Mouse (Mus musculus) cerebellum, postnatal 25 days (tissue): ENCODE results near the gene Pgm3.

Experiments used
- DNase-seq, 2 experiments: peaks; one replicate each; pipeline ENCODE4 v3.0.0; 2021; ENCODE audit warnings: mixed read lengths in 2 of 2

The Pgm3 gene

DNA sequence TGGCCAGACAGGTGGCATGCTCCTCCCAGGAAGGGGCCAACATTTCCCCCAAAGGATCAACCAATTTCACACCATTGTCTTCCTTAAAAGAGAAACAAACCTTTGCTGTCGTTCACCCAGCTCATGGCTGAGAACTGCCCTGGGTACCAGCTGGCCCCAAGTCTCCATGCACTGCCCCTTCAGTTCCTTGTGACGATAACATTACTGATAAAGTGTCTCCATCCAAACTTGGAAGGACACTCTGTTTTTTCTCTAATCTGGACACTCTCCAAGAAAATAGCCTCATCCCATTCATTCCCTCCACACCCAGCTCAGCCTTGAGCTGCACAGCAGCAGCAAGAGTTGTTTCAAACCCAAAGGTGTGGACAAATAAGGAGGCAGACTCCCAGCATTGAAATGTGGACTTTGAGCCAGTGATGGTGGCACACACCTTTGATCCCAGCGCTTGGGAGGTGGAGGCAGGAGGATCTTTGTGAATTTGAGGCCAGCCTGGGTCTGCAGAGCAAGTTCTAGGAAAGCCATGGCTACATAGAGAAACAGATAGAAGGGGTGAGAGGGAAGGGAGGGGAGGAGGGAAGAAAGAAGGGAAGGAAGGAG is 2.2 kb downstream of the Pgm3 start:
- DNase-seq: no peak

DNA sequence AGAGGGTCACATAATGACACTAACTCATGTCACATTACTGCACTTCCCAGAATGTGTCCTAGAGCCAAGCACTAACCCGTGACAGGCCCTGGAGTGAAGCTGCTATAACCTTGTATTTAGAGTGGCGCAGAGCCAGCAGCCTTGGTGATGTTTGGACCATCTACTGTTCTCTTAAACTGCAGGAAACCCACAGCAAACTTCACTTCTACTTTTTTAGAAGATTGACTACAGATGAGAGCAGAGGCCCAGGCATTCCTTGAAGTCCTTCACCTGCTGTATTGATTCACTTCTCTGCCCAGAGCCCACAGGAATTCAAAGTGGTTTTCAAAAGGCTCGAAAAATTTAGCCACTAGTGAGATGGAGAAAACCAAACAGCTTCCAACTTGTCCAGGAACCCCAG is 11.1 kb downstream of the Pgm3 start:
- DNase-seq: no peak

DNA sequence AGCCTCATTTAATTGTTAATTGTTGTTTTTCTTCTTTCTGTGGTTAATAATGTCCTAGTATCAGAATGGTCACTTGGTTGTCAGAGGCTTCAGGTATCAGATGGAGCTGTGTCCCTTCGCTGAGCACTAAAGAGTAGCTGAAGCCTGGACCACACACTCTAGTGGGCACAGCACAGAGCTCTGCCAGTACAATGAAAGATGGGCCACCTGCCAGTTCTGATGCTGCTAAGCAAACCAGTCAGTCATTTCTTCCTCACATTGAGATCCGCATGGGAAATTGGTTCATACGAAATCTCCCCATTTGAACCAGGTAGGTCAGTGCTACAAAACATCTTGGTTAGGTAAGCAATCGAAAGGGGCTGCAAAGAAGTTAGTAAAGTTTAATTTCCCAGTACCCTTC is 17.0 kb downstream of the Pgm3 start:
- DNase-seq: peak in 1 of 2 experiments; percentile 41

DNA sequence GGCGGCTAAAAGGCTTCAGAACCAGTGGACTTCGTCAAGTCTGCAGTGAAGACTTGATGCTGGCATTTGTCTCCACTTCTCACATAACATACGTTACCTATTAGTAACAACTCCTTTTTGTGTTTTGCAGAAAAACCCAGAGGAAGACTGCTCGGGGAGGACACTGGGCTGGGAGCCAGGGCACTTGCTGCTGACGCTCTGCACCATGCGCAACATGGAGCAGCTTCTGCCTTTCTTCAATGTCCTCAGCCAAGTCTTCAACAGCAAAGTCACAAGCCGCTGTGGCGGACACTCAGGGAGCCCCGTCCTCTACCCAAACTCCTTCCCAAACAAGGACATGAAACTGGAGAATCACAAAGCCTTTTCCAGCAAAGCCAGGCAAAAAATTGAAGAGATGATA is 17.8 kb downstream of the Pgm3 start:
- peak; percentile 21 to 55 for DNase-seq

DNA sequence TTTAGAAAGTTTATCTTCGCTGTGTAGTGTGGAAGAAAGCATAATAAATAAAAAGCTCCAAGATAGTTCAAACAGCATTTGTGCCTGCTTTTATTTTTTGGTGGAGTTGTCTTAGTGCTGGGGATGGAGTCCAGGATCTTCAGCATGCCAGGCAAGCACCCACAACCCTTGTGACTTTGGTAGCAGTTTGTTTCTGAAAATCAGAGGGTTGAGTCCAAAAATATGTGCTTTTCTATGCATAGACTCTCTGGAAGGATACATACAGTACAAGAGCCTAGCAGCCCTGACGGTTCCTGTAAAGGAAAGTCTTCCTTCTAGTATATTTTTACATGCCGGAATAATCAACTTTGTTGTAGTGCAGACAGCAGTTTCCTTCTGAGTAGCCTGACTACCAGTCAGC is 20.9 kb downstream of the Pgm3 start:
- DNase-seq: no peak

DNA sequence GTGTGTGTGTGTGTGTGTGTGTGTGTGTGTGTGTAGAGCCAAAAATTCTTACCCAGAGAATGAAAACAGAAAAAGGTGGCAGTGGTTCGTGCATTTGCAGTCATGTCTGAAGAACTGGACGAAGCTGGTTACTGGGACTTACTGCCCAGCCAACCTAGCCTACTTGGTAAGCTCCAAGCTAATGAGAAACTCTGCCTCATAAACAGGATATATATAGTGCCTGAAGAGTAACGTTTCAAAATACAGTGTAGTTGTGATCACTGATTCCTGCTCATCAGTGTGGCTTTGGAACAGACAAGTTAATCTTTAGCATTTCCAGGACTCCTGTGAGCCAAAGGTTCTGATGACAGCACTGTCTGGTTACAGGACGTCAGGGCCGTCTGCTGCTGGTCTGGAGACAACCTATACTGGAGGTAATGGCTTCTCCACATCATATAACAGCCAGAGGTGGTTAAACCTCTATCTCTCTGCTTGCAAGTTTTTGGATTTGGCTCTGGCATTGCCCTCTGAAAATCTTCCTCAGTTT is 21.9 kb downstream of the Pgm3 start:
- no peak for DNase-seq

DNA sequence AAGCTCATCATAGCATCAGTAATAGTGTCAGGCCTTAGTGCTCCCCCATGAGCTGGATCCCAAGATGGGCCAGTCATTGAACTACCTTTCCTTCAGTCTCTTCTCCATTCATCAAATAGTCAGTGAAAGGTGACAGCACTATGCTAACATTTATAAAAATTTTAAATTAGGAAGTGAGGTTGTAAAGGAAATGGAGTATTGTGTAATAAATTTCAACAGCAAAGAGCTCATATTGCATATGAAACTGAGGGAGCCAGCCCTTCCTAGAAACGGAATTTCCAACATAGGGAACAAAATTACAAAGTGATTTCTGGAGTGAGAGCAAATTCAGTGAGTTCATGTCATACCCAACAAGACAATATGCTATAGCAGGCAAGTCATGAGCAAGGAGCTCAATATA is 27.1 kb downstream of the Pgm3 start:
- no peak for DNase-seq

DNA sequence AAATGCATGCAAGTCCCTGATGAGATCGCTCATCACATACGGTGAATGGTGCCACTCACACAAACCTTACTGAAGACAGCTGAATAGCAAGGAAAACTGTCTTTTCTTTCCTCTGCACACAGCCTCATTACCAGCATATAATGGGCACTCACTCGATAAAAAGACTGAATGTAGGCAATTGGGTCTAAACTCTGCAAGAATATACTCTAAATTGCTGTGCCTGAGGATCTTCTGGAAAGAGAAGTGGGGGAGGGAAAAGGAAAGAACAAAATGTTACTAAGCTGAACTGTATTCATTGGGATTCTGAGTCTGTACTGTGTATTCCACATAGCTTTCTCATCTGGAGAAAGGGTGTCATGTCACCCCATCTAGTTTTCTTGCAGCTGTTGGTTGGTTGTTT is 28.2 kb downstream of the Pgm3 start:
- no peak for DNase-seq

DNA sequence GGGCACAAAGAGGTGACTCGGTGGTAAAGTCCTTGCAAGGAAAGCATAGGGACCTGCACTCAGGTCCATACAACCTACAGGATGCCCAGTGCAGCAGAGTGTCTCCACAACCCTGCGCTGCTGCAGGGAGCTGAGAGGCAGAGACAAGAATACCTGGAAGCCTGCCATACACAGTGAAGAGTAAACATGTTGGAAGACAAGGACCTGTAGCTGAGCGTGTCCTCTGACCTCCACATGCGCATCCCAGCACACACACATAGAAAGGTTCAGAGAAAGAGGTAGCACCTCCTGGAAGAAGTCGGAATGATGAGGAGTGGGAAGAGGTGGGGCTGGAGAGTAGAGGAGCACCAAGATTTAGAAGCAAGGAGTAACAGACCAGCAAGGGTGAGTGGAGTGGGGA is 37.6 kb downstream of the Pgm3 start:
- no peak for DNase-seq

DNA sequence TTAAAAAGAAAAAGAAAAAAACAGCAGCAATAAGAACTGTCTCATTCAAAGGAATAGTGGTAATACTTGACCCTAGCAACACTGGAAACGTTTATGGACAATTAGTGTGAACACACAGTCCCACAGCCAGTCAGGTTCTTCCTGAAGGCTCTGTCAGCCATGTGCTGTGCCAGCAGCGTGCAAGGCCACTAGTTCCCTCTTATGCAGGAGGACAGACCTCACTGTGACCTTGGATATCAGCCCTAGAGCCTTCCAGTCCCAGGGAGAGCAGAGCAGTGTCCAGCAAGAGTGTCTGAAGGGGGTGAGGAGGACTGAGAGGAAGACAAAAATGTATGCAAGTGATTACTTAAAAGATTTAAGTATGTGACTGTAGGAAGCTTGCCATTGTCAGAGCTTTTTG is 46.0 kb downstream of the Pgm3 start:
- no peak for DNase-seq

DNA sequence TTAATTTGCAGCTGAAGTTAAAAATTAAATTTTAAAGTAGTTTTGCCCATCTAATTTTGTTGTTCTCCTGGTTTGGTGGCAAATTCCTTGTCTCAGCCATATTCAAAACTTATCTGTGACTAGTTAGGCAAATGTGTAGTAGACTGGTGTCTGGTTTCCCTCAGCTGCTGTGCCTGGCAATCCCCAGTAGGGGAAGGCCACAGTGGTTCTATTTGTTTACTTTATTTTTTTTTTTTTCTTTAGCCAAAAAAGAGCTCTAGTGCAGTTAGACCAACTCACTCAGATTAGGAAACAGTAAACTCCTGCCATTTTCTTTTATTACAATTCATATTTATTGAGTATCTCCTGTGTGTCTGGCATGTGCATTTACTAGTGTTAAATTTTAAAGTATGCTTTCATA is 49.3 kb downstream of the Pgm3 start:
- no peak for DNase-seq

DNA sequence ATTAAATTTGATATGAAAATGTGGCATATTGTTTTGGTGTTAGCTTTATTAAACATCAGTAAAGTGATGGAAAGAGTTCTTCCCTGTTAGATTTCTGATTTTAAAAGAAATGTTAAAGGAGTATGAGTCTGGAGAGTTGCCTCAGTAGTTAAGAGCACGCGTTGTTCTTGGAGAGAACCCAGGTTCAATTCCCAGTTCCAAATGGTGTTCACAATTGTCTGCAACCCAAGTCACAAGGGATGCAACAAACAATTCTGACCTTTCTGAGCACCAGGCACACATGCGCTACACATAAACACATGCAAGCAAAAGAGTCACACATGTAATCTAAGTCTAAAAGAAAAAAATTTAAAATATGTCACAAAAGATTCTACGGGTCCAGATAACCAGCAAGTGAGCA is 56.8 kb downstream of the Pgm3 start:
- no peak for DNase-seq

DNA sequence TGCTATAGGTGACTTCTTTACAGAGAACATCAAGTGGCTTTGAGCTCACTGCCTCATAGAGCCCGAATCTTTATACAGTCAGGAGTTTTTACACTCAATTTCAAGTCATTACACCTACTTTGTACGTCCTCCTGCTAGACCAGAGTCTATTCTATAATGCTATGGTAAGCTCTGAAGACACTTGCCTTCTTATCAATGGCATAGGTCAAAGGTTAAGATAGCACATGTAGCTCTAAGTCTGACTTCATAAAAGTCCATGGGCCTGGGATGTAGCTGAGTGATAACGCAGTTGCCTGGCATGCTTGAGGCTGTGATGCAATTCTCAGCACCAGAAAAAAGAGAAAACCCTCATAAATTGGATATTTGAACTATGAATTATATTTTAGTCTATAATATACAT is 57.3 kb downstream of the Pgm3 start:
- no peak for DNase-seq

DNA sequence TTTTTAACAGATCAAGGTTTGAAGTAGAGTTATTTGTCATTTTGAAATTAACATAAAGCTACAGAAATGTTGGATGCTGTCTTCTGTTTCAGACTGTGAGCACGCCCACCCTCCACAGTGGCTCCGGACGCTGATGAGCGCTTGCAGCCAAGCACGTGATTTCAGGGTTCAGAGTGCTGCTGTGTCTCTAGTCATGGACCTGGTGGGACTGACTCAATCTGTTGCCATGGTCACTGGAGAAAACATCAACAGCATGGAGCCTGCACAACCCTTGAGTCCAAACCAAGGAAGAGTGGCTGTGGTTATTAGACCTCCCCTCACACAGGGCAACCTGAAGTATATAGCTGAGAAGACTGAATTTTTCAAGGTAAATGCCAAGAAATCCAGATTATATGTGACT is 57.9 kb downstream of the Pgm3 start:
- no peak for DNase-seq

DNA sequence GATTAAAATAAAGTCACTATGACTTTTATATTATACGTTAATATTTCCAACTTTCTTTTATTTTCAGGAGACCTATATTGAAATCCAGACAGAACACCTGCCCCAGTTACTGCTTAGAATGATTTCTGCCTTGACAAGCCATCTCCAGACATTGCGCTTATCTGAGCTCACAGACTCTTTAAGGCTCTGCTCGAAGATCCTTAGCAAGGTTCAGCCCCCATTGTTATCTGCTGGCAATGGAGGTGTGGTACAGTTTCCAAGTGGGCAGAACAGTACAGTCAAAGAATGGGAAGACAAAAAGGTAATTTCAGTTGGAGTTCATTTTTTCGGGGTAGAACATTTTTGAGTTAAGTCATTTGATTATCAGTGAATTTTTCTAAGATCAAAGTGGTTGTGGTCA is 64.2 kb downstream of the Pgm3 start:
- no peak for DNase-seq
